Mouse (Mus musculus) midbrain, embryonic 15.5 days (tissue): ENCODE measurements around the gene Adgb. TPM values are rescaled to one million over a fixed set of nuclear protein-coding genes. Genes with fewer than 3 reads are reported as not detected.

Experiments
- ATAC-seq: fragments of 200-750 bp; cut with Nextera tagmentation; replicated peaks from 2 replicates; pipeline ENCODE4 v1.8.0; 2017; ENCODE audit warnings: moderate TSS enrichment
- H3K27ac ChIP-seq: fragments of 300-500 bp; sonication (generic); 2 replicates; pipeline ENCODE4 v1.5.1; 2015; ENCODE audit warnings: mild to moderate bottlenecking, inconsistent platforms
- H3K27me3 ChIP-seq: fragments of 300-500 bp; sonication (generic); replicated peaks from 2 replicates; pipeline ENCODE4 v1.6.1; 2015; ENCODE audit warnings: inconsistent platforms
- H3K36me3 ChIP-seq: fragments of 300-500 bp; sonication (generic); replicated peaks from 2 replicates; pipeline ENCODE4 v1.6.1; 2015; ENCODE audit warnings: inconsistent platforms
- H3K4me1 ChIP-seq: fragments of 300-500 bp; sonication (generic); 2 replicates; pipeline ENCODE4 v1.6.1; 2015; ENCODE audit warnings: inconsistent platforms
- H3K4me2 ChIP-seq: fragments of 300-500 bp; sonication (generic); 2 replicates; pipeline ENCODE4 v1.6.1; 2015; ENCODE audit warnings: inconsistent platforms, mild to moderate bottlenecking, moderate library complexity
- H3K4me3 ChIP-seq: fragments of 300-500 bp; sonication (generic); 2 replicates; pipeline ENCODE4 v1.5.1; 2015; ENCODE audit warnings: mild to moderate bottlenecking, inconsistent platforms
- H3K9ac ChIP-seq: fragments of 300-500 bp; sonication (generic); 2 replicates; pipeline ENCODE4 v1.6.1; 2015; ENCODE audit warnings: mild to moderate bottlenecking, inconsistent platforms
- H3K9me3 ChIP-seq: fragments of 300-500 bp; sonication (generic); 2 replicates; pipeline ENCODE4 v1.6.1; 2016; ENCODE audit warnings: inconsistent platforms
- WGBS: fragments of 180-500 bp; shearing (Covaris S2); methylation state at CpG from one replicate; pipeline ENCODE4 v1.1.7; 2015; ENCODE audit warnings: mixed read lengths; 5-methylcytosine and 5-hydroxymethylcytosine counted together
- polyA plus RNA-seq: library from polyadenylated mRNA; unstranded; fragments of >200 nt; fragmentation: Nextera tagmentation; extraction: Ambion mirVana; gene quantifications from 2 replicates; pipeline ENCODE4 v1.2.1, GENCODE M21; 2015

Adgb gene
- polyA plus RNA-seq, 1 experiment from 2014 or later = 0.28 TPM

DNA sequence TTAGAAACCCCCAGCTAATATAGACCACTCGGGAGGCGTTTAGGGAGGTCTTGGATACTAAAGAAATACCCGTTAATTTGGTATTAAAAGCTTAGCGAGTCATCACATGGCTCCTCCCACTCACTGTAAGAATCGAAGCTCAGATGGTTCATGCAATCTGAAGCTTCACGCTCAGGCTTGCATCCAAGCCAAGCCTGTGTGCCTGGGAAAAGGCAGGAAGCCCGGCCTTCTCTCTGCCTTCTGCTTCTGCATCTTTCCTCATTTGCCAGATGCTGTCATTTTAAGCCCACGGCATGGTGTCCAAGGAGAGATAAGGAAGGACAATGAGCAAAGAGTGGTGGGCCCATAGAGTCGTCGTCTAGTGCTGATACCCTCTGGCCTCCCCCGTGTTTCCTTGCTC, 149.2 kb downstream of the Adgb start:
- Histone ChIP-seq H3K4me2 (no peak overlapping the region), H3K9me3 (no peaks in the 10 kb centered on the region), H3K9ac (no peak overlapping the region), H3K4me3 (no peak overlapping the region), H3K27me3 (no peaks in the 10 kb centered on the region), H3K4me1 (peaks cover 9% of the 10 kb centered on the region; the same call in 1 of the 2 replicates), H3K36me3 (no peaks in the 10 kb centered on the region), H3K27ac (no peak overlapping the region)
- no peak for ATAC-seq
- WGBS = 83% methylated on average over 11 of the region's 11 CpGs

GRCm38 (mm10) chr10:10321119-10321781, 150.9 kb downstream of the Adgb start:
- Histone ChIP-seq H3K27ac (no peak overlapping the region), H3K36me3 (no peaks in the 10 kb centered on the region), H3K4me1 (peaks cover 9% of the 10 kb centered on the region; the same call in 1 of the 2 replicates), H3K27me3 (no peaks in the 10 kb centered on the region), H3K4me3 (peak overlapping the region; percentile 30), H3K9me3 (no peaks in the 10 kb centered on the region), H3K4me2 (peak overlapping the region; percentile 56), H3K9ac (peak overlapping the region; percentile 19; the same call in 1 of the 2 replicates)
- 11% methylated on average over 20 of the region's 20 CpGs for WGBS
- peak; percentile 97 for ATAC-seq

DNA sequence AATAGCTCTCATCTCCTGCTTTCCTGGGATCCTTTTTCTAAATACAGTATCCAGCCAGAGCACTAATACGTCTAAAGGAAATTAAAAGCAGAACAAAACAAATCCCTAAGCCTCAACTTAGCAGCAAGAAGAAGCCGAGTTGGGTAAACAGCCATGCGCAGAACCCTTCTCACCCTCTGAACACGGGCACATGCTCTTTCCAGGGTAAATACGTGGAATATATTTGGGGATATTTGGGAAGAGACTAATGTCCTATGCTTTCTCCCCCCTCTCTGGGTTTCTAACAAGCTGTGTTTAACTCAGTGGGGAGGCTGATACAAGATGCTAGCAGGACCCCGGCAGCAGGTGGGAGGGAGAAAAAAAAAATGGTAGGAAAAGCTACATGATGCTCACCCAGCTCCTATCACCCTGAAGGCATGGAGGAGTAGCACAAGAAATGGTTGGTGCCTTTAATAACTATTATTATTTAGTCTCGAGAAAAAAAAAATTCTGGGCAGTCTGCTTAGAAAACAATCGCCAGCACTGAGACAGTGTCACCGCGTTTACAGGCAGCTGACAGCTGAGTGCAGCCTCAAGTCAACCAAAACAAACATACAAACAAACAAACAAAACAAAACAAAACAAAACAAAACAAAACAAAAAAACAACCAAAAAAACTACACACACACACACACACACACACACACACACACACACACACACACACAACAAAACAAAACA, 151.6 kb downstream of the Adgb start:
- Histone ChIP-seq H3K9me3 (no peaks in the 10 kb centered on the region), H3K4me2 (peak overlapping the region; percentile 56), H3K4me3 (peak overlapping the region; percentile 30), H3K27me3 (no peaks in the 10 kb centered on the region), H3K4me1 (peaks cover 9% of the 10 kb centered on the region; the same call in 1 of the 2 replicates), H3K27ac (no peak overlapping the region), H3K36me3 (no peaks in the 10 kb centered on the region), H3K9ac (peak overlapping the region; percentile 19; the same call in 1 of the 2 replicates)
- ATAC-seq = peak; percentile 64
- WGBS = 33% methylated on average over 10 of the region's 10 CpGs

DNA sequence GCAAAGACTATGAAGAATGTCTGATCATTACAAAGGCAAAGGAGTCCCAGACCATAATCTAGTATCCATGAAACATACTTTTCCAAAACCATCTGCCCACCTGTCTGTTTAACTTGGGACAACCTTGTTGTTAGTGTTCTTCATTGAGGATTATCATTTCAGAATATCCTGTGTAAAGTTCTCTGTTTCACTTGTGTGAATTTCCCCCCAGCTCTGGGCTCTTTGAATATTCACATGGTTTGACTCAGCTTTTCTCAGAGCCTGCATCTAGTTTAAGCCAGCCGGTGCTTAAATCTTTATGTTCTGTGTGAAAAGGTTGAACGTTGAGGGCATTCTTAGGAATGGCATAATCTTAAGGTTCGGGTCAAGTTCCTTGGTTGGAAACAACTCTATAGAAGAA, 154.0 kb downstream of the Adgb start:
- ATAC-seq = no peak
- Histone ChIP-seq H3K4me2 (no peak overlapping the region), H3K4me3 (no peak overlapping the region), H3K9ac (no peak overlapping the region), H3K27ac (no peak overlapping the region), H3K4me1 (peaks cover 9% of the 10 kb centered on the region; the same call in 1 of the 2 replicates), H3K27me3 (no peaks in the 10 kb centered on the region), H3K9me3 (no peaks in the 10 kb centered on the region), H3K36me3 (no peaks in the 10 kb centered on the region)
- 71% methylated on average over 3 of the region's 3 CpGs for WGBS

DNA sequence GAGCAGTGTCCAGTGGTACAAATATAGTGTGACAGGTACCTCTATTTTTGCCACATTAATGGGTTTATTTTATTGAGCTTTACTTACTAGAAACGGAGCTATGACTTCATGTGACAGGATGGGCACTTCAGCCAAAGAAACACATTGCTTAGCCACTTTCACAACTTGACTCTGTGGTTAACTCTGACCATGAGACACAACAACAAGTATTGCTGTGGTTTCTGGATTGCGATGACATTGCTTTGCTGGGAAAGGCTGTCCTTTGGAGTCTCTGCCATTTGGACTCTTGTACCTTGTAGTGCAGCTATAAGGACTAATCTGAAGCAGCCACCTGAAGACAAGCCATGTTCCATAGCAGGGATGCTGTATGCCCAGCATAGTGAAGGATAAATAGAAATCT, 156.5 kb downstream of the Adgb start:
- H3K4me1 ChIP-seq = peaks cover 5% of the 10 kb centered on the region; the same call in 1 of the 2 replicates
- H3K9me3 ChIP-seq = no peaks in the 10 kb centered on the region
- no peak overlapping the region for H3K9ac ChIP-seq
- H3K27ac ChIP-seq = no peak overlapping the region
- no peak overlapping the region for H3K4me3 ChIP-seq
- 88% methylated on average over 2 of the region's 2 CpGs for WGBS
- H3K27me3 ChIP-seq = no peaks in the 10 kb centered on the region
- H3K4me2 ChIP-seq = no peak overlapping the region
- ATAC-seq = no peak
- H3K36me3 ChIP-seq = no peaks in the 10 kb centered on the region

GRCm38 (mm10) chr10:10314521-10314920, 157.6 kb downstream of the Adgb start:
- Histone ChIP-seq H3K9ac (no peak overlapping the region), H3K27me3 (no peaks in the 10 kb centered on the region), H3K4me3 (no peak overlapping the region), H3K4me1 (no peaks in the 10 kb centered on the region), H3K9me3 (no peaks in the 10 kb centered on the region), H3K36me3 (no peaks in the 10 kb centered on the region), H3K27ac (no peak overlapping the region), H3K4me2 (no peak overlapping the region)
- 79% methylated on average over 5 of the region's 5 CpGs for WGBS
- no peak for ATAC-seq

GRCm38 (mm10) chr10:10309877-10310426, 162.2 kb downstream of the Adgb start:
- no peak overlapping the region for H3K27ac ChIP-seq
- H3K4me2 ChIP-seq = no peak overlapping the region
- no peak overlapping the region for H3K9ac ChIP-seq
- no peaks in the 10 kb centered on the region for H3K36me3 ChIP-seq
- no peak for ATAC-seq
- no peaks in the 10 kb centered on the region for H3K27me3 ChIP-seq
- 74% methylated on average over 8 of the region's 8 CpGs for WGBS
- no peaks in the 10 kb centered on the region for H3K4me1 ChIP-seq
- no peak overlapping the region for H3K4me3 ChIP-seq
- no peaks in the 10 kb centered on the region for H3K9me3 ChIP-seq

- Histone ChIP-seq H3K4me3 (no peak overlapping the region), H3K27me3 (no peaks in the 10 kb centered on the region)
- 74% methylated on average over 4 of the region's 4 CpGs for WGBS
These were observed 163.1 kb downstream of the Adgb start for GRCm38 (mm10) chr10:10309056-10309455.

GRCm38 (mm10) chr10:10307384-10307783, 164.7 kb downstream of the Adgb start:
- Histone ChIP-seq H3K27ac (no peak overlapping the region), H3K9ac (no peak overlapping the region), H3K4me2 (no peak overlapping the region), H3K4me1 (no peaks in the 10 kb centered on the region), H3K4me3 (no peak overlapping the region), H3K27me3 (no peaks in the 10 kb centered on the region), H3K9me3 (no peaks in the 10 kb centered on the region), H3K36me3 (no peaks in the 10 kb centered on the region)
- 93% methylated on average over 5 of the region's 5 CpGs for WGBS
- no peak for ATAC-seq

More at GRCm38 (mm10) chr10:10309056-10309455, 163.1 kb downstream of the Adgb start:
- Histone ChIP-seq H3K9me3 (no peaks in the 10 kb centered on the region), H3K4me2 (no peak overlapping the region), H3K36me3 (no peaks in the 10 kb centered on the region), H3K4me1 (no peaks in the 10 kb centered on the region), H3K27ac (no peak overlapping the region), H3K9ac (no peak overlapping the region)
- ATAC-seq = no peak

GRCm38 (mm10) chr10:10304370-10304769, 167.8 kb downstream of the Adgb start:
- WGBS = 64% methylated on average over 4 of the region's 4 CpGs
- H3K4me1 ChIP-seq = 0 out of 2 replicates have a peak, but pooled peaks cover 4% of the 10 kb centered on the region
- no peaks in the 10 kb centered on the region for H3K36me3 ChIP-seq
- H3K4me3 ChIP-seq = no peak overlapping the region
- H3K9me3 ChIP-seq = no peaks in the 10 kb centered on the region
- no peak overlapping the region for H3K4me2 ChIP-seq
- H3K27ac ChIP-seq = no peak overlapping the region
- no peaks in the 10 kb centered on the region for H3K27me3 ChIP-seq
- no peak overlapping the region for H3K9ac ChIP-seq
- no peak for ATAC-seq

DNA sequence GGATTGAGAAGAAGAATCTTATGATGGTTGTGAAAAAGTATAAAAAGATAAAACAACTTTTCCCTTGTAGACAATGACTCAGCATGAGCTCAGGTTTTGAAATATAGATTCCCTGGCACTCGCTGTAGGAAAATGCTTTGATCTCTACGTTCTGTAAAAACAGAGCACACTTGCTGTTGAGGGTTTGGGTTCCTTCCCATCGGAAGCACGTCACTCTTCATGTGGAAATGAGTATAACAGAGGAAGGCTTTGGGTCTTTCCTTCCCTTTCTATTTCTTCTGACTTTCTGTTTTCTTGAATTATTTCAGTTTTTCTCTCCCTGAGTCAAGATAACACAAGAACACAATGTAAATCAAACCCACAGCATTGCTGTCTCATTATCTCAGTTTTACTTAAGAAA, 170.4 kb downstream of the Adgb start:
- Histone ChIP-seq H3K4me3 (no peak overlapping the region), H3K4me1 (0 out of 2 replicates have a peak, but pooled peaks cover 4% of the 10 kb centered on the region), H3K9ac (no peak overlapping the region), H3K36me3 (no peaks in the 10 kb centered on the region), H3K27ac (no peak overlapping the region), H3K4me2 (no peak overlapping the region), H3K9me3 (no peaks in the 10 kb centered on the region), H3K27me3 (no peaks in the 10 kb centered on the region)
- 12% methylated on average over 4 of the region's 4 CpGs for WGBS
- no peak for ATAC-seq

DNA sequence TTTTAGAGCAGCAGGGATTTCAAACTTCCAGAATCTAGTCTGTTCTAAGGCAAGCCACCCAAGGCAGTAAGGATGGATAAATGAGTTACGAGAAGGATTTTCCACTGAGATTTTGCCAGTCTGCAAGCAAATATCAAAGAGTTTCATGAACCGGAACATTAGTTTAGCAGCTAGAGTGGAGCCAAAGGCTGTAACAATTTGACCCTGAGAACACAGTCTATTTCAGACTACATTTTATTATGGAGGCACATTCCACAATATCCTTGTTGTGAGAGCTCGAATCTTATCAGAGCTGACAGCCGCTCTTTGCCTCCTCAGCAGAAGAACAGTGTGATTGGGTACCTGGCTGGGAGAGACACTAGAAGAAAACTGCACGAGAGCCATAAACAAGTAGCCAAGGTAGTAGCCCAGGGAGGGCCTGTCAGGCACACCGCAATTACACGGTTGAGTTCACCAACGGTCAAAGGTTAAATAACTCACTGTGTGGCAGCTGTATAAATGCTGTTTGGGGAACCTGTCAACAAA, 171.1 kb downstream of the Adgb start:
- H3K4me3 ChIP-seq = no peak overlapping the region
- no peaks in the 10 kb centered on the region for H3K36me3 ChIP-seq
- ATAC-seq = peak; percentile 50; the same call in 1 of the 2 replicates
- H3K9ac ChIP-seq = no peak overlapping the region
- H3K4me1 ChIP-seq = 0 out of 2 replicates have a peak, but pooled peaks cover 4% of the 10 kb centered on the region
- no peaks in the 10 kb centered on the region for H3K27me3 ChIP-seq
- H3K27ac ChIP-seq = no peak overlapping the region
- WGBS = 19% methylated on average over 8 of the region's 8 CpGs
- H3K9me3 ChIP-seq = no peaks in the 10 kb centered on the region
- no peak overlapping the region for H3K4me2 ChIP-seq
